Mouse (Mus musculus) midbrain, postnatal 0 days (tissue): ENCODE measurements around the gene Ttl. TPM values are rescaled to one million over a fixed set of nuclear protein-coding genes. Genes with fewer than 3 reads are reported as not detected.

ENCODE experiments used
- ATAC-seq: fragments of 200-750 bp; cut with Nextera tagmentation; 2 replicates; pipeline ENCODE4 v1.8.0; 2017; ENCODE audit warnings: moderate number of reproducible peaks, mild to moderate bottlenecking, moderate TSS enrichment, moderate library complexity; ENCODE audit not compliant: low FRiP score
- DNase-seq: peaks from one replicate; pipeline ENCODE4 v3.0.0-alpha.2; 2015; ENCODE audit warnings: low spot score
- H3K27ac ChIP-seq: fragments of 300-500 bp; sonication (generic); 2 replicates; pipeline ENCODE4 v1.5.1; 2014; ENCODE audit warnings: low read depth, mild to moderate bottlenecking, low read length, mixed read lengths
- H3K27me3 ChIP-seq: fragments of 300-500 bp; sonication (generic); 2 replicates; pipeline ENCODE4 v1.6.1; 2014; ENCODE audit warnings: low read length, control low read depth, mixed read lengths; ENCODE audit not compliant: insufficient read depth
- H3K36me3 ChIP-seq: fragments of 300-500 bp; sonication (generic); 2 replicates; pipeline ENCODE4 v1.6.1; 2014; ENCODE audit warnings: low read length, control low read depth, mixed read lengths; ENCODE audit not compliant: insufficient read depth
- H3K4me1 ChIP-seq: fragments of 300-500 bp; sonication (generic); 2 replicates; pipeline ENCODE4 v1.6.1; 2014; ENCODE audit warnings: mild to moderate bottlenecking, control low read depth, antibody characterized with exemption, low read length, mixed read lengths; ENCODE audit not compliant: insufficient read depth
- H3K4me2 ChIP-seq: fragments of 300-500 bp; sonication (generic); 2 replicates; pipeline ENCODE4 v1.6.1; 2014; ENCODE audit warnings: low read depth, mild to moderate bottlenecking, low read length, mixed read lengths; ENCODE audit not compliant: poor library complexity, severe bottlenecking
- H3K4me3 ChIP-seq: fragments of 300-500 bp; sonication (generic); 2 replicates; pipeline ENCODE4 v1.5.1; 2014; ENCODE audit warnings: low read depth, mild to moderate bottlenecking, low read length, moderate library complexity
- H3K9ac ChIP-seq: fragments of 300-500 bp; sonication (generic); replicated peaks from 2 replicates; pipeline ENCODE4 v1.6.1; 2014; ENCODE audit warnings: mild to moderate bottlenecking, low read length, moderate library complexity, mixed read lengths; ENCODE audit not compliant: poor library complexity, severe bottlenecking
- H3K9me3 ChIP-seq: fragments of 300-500 bp; sonication (generic); 2 replicates; pipeline ENCODE4 v1.6.1; 2016; ENCODE audit warnings: low read length, control low read depth
- CTCF ChIP-seq: IDR thresholded peaks from 2 replicates; pipeline ENCODE4 v1.5.1; 2016; ENCODE audit warnings: antibody characterized with exemption, mild to moderate bottlenecking
- WGBS: fragments of 180-500 bp; shearing (Covaris S2); extraction: QIAGEN DNeasy Blood & Tissue Kit; methylation state at CpG from one replicate; pipeline ENCODE4 v1.1.7; 2014; 5-methylcytosine and 5-hydroxymethylcytosine counted together
- polyA plus RNA-seq: library from polyadenylated mRNA; unstranded; fragments of >200 nt; fragmentation: Nextera tagmentation; extraction: Ambion mirVana; gene quantifications from 2 replicates; pipeline ENCODE4 v1.2.1, GENCODE M21; 2015
- total RNA-seq: library from RNA; depleted of rRNA; stranded (reverse); fragments of >200 nt; gene quantifications from 2 replicates; pipeline ENCODE4 v1.2.3, GENCODE M21; 2014

Ttl gene
- total and polyA plus RNA-seq, 2 experiments from 2014 or later, result 30.2 to 58.0 TPM

DNA sequence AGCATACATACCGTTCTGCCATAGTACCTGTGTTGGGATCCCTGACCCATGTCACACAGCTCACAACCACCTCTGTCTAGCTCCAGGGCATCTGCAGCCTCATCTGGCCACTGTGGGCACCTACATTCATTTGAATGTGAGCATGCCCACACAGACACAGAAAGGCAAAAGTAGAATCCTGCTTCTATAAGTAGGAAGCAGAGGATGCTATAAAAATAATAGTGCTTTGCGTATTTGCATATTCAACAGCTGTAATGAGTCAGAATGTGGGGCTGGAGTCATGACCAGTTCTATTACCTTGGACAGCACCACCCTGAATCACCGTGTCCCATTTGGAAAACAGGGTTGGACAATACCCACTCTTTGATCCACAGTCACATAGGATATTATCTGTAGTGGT is 4.6 kb downstream of the Ttl start:
- peaks cover 10% of the 10 kb centered on the region for H3K36me3 ChIP-seq
- no peak overlapping the region for H3K4me2 ChIP-seq
- WGBS, result 91% methylated on average over 3 of the region's 3 CpGs
- H3K4me1 ChIP-seq, result peaks cover 12% of the 10 kb centered on the region
- no peak for DNase-seq
- no peak for ATAC-seq
- TF ChIP-seq CTCF, result no peak
- no peaks in the 10 kb centered on the region for H3K27me3 ChIP-seq
- H3K4me3 ChIP-seq, result no peak overlapping the region
- H3K9me3 ChIP-seq, result no peaks in the 10 kb centered on the region
- no peak overlapping the region for H3K27ac ChIP-seq
- no peak overlapping the region for H3K9ac ChIP-seq

DNA sequence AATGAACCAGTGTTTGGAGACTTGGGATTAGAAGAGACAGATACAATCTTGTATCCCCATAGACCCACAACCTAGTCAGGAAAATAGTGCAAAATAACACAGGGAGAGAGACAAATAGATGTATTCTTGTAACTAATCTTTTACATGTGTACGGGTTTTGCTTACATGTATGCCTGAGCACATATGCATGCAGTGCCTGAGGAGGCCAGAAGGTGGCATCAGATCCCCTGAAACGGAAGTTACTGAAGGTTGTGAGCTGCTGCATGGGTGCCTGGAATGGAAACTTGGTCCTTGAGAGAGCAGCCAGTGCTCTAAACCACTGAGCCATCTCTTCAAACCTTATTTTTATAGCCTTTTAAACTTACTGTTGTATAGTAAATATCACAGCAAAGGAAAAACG is 12.6 kb downstream of the Ttl start:
- Histone ChIP-seq H3K4me2 (no peak overlapping the region), H3K9ac (no peak overlapping the region), H3K4me3 (no peak overlapping the region), H3K9me3 (no peaks in the 10 kb centered on the region), H3K4me1 (no peaks in the 10 kb centered on the region), H3K36me3 (peaks cover 39% of the 10 kb centered on the region), H3K27ac (no peak overlapping the region), H3K27me3 (no peaks in the 10 kb centered on the region)
- TF ChIP-seq CTCF, result peak; percentile 66
- ATAC-seq, result no peak
- 77% methylated on average over 3 of the region's 3 CpGs for WGBS
- DNase-seq, result peak; percentile 28

DNA sequence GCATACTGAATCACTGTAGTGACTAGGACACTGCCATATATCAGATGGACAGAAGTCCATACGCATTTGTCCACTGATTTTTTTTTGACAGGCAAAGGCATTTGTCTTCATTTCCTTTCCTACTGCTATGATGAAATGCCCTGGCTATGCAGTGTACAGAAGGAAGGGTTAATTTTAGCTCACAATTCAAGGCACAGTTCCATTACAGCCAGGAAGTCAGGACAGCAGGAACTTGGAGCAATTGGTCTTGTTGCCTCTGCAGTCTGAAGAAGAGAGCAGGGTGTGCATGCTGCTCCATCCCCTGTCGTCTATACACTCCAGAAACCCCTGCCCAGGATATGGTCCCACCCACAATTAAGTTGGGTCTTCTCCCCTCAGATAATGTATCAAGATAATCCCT is 13.5 kb downstream of the Ttl start:
- no peak for TF ChIP-seq CTCF
- Histone ChIP-seq H3K9me3 (no peaks in the 10 kb centered on the region), H3K9ac (no peak overlapping the region), H3K36me3 (peaks cover 39% of the 10 kb centered on the region), H3K4me1 (no peaks in the 10 kb centered on the region), H3K27me3 (no peaks in the 10 kb centered on the region), H3K4me2 (no peak overlapping the region), H3K27ac (no peak overlapping the region), H3K4me3 (no peak overlapping the region)
- DNase-seq (no peak), ATAC-seq (no peak)
- 76% methylated on average over 2 of the region's 2 CpGs for WGBS

GRCm38 (mm10) chr2:129081097-129081496 is 15.4 kb downstream of the Ttl start:
- peak; percentile 37 for TF ChIP-seq CTCF
- no peaks in the 10 kb centered on the region for H3K4me1 ChIP-seq
- peaks cover 33% of the 10 kb centered on the region for H3K36me3 ChIP-seq
- H3K9ac ChIP-seq, result no peak overlapping the region
- no peaks in the 10 kb centered on the region for H3K27me3 ChIP-seq
- H3K27ac ChIP-seq, result no peak overlapping the region
- no peak overlapping the region for H3K4me2 ChIP-seq
- WGBS, result 76% methylated on average over 13 of the region's 13 CpGs
- no peak overlapping the region for H3K4me3 ChIP-seq
- no peak for ATAC-seq
- H3K9me3 ChIP-seq, result no peaks in the 10 kb centered on the region
- DNase-seq, result no peak

- no peak overlapping the region for H3K4me3 ChIP-seq
- H3K27ac ChIP-seq, result no peak overlapping the region
- no peaks in the 10 kb centered on the region for H3K27me3 ChIP-seq
- H3K4me2 ChIP-seq, result no peak overlapping the region
- ATAC-seq, result no peak
- H3K36me3 ChIP-seq, result peaks cover 27% of the 10 kb centered on the region; the same call in 1 of the 2 replicates
- no peaks in the 10 kb centered on the region for H3K9me3 ChIP-seq
- no peak for DNase-seq
- H3K4me1 ChIP-seq, result no peaks in the 10 kb centered on the region
- no peak overlapping the region for H3K9ac ChIP-seq
- no peak for TF ChIP-seq CTCF
- 94% methylated on average over 5 of the region's 5 CpGs for WGBS
Measured at GRCm38 (mm10) chr2:129083514-129083913, 17.8 kb downstream of the Ttl start.

- Histone ChIP-seq H3K9ac (no peak overlapping the region), H3K4me3 (no peak overlapping the region), H3K4me2 (no peak overlapping the region), H3K27me3 (no peaks in the 10 kb centered on the region), H3K27ac (no peak overlapping the region), H3K9me3 (no peaks in the 10 kb centered on the region), H3K36me3 (peaks cover 27% of the 10 kb centered on the region), H3K4me1 (no peaks in the 10 kb centered on the region)
- peak; percentile 71 for TF ChIP-seq CTCF
- DNase-seq (peak; percentile 23), ATAC-seq (no peak)
- WGBS, result 51% methylated on average over 2 of the region's 2 CpGs
Measured at GRCm38 (mm10) chr2:129084959-129085358, 19.2 kb downstream of the Ttl start.
